Mouse (Mus musculus) neural tube, embryonic 15.5 days (tissue): Measurements from ENCODE around the gene Tbc1d14. TPM values are rescaled to one million over a fixed set of nuclear protein-coding genes. Genes with fewer than 3 reads are reported as not detected.

Experiments used
- ATAC-seq: fragments of 200-750 bp; cut with Nextera tagmentation; 2 replicates; pipeline ENCODE4 v1.8.0; 2017; ENCODE audit warnings: mild to moderate bottlenecking, moderate TSS enrichment, moderate library complexity; ENCODE audit not compliant: low FRiP score
- H3K27ac ChIP-seq: fragments of 300-500 bp; sonication (generic); replicated peaks from 2 replicates; pipeline ENCODE4 v1.5.1; 2015; ENCODE audit warnings: mild to moderate bottlenecking, inconsistent platforms
- H3K27me3 ChIP-seq: fragments of 300-500 bp; sonication (generic); replicated peaks from 2 replicates; pipeline ENCODE4 v1.6.1; 2015; ENCODE audit warnings: inconsistent platforms
- H3K36me3 ChIP-seq: fragments of 300-500 bp; sonication (generic); 2 replicates; pipeline ENCODE4 v1.6.1; 2015; ENCODE audit warnings: inconsistent platforms
- H3K4me1 ChIP-seq: fragments of 300-500 bp; sonication (generic); 2 replicates; pipeline ENCODE4 v1.6.1; 2015; ENCODE audit warnings: inconsistent platforms
- H3K4me2 ChIP-seq: fragments of 300-500 bp; sonication (generic); 2 replicates; pipeline ENCODE4 v1.6.1; 2015; ENCODE audit warnings: inconsistent platforms, mild to moderate bottlenecking, moderate library complexity
- H3K4me3 ChIP-seq: fragments of 300-500 bp; sonication (generic); replicated peaks from 2 replicates; pipeline ENCODE4 v1.5.1; 2015; ENCODE audit warnings: mild to moderate bottlenecking, inconsistent platforms
- H3K9ac ChIP-seq: fragments of 300-500 bp; sonication (generic); replicated peaks from 2 replicates; pipeline ENCODE4 v1.6.1; 2015; ENCODE audit warnings: mild to moderate bottlenecking, inconsistent platforms
- H3K9me3 ChIP-seq: fragments of 300-500 bp; sonication (generic); replicated peaks from 2 replicates; pipeline ENCODE4 v1.6.1; 2016; ENCODE audit warnings: inconsistent platforms
- WGBS: fragments of 180-500 bp; shearing (Covaris S2); methylation state at CpG from one replicate; pipeline ENCODE4 v1.1.7; 2015; ENCODE audit warnings: mixed read lengths; 5-methylcytosine and 5-hydroxymethylcytosine counted together
- polyA plus RNA-seq: library from polyadenylated mRNA; unstranded; fragments of >200 nt; fragmentation: Nextera tagmentation; extraction: Ambion mirVana; gene quantifications from 2 replicates; pipeline ENCODE4 v1.2.1, GENCODE M21; 2015

Gene Tbc1d14
- polyA plus RNA-seq, 1 experiment from 2014 or later, result 58.9 TPM

DNA sequence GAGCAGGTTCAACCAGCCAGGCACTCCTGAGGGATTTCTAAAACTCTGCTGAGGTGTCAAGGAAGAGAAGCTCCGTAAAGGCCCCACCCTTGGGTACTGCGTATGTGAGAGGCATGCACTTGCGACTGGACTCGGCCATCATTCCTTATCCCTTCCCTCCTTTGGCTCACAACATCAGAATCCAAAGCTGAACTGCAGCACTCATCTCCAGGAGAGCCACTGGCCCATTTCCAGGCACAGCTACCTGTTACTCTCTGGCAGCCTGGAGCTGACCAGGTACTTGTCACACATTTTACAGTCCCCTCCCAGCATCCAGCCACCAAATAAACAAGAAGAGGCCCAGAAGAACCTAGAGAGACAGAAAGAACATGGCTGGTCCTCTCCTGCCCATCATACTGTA lies 40.7 kb downstream of the Tbc1d14 start:
- peaks cover 6% of the 10 kb centered on the region for H3K4me1 ChIP-seq
- no peaks in the 10 kb centered on the region for H3K36me3 ChIP-seq
- no peaks in the 10 kb centered on the region for H3K9me3 ChIP-seq
- H3K9ac ChIP-seq, result no peak overlapping the region
- H3K4me2 ChIP-seq, result no peak overlapping the region
- 92% methylated on average over 4 of the region's 4 CpGs for WGBS
- H3K27me3 ChIP-seq, result no peaks in the 10 kb centered on the region
- H3K27ac ChIP-seq, result no peak overlapping the region
- ATAC-seq, result no peak
- no peak overlapping the region for H3K4me3 ChIP-seq

GRCm38 (mm10) chr5:36549243-36549642 lies 43.8 kb downstream of the Tbc1d14 start:
- Histone ChIP-seq H3K27ac (no peak overlapping the region), H3K27me3 (no peaks in the 10 kb centered on the region), H3K4me1 (no peaks in the 10 kb centered on the region), H3K36me3 (no peaks in the 10 kb centered on the region), H3K4me2 (no peak overlapping the region), H3K9ac (no peak overlapping the region), H3K4me3 (no peak overlapping the region), H3K9me3 (no peaks in the 10 kb centered on the region)
- no peak for ATAC-seq
- 76% methylated on average over 6 of the region's 6 CpGs for WGBS

DNA sequence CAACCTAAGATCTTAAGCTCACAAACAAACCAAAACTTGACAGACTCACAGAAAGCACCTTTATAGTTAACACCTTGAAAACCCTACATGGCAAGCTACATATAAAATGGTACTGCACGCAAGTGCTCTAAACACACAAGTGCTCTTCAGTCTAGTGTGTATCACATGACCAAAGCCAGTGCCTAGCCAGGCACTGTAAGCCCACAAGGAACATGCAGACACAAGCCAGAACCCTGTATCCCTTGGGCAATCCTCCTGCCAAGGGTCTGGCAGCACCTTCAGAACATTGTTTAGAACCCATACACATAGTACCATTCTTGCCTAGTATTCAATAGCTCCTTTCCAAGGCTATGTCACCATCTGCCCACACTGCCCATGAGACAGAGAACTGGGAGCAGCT lies 48.3 kb downstream of the Tbc1d14 start:
- WGBS, result 97% methylated on average over 1 of the region's 1 CpGs
- no peak overlapping the region for H3K9ac ChIP-seq
- no peaks in the 10 kb centered on the region for H3K27me3 ChIP-seq
- no peak overlapping the region for H3K4me3 ChIP-seq
- H3K4me1 ChIP-seq, result no peaks in the 10 kb centered on the region
- no peak for ATAC-seq
- H3K9me3 ChIP-seq, result no peaks in the 10 kb centered on the region
- H3K4me2 ChIP-seq, result no peak overlapping the region
- no peak overlapping the region for H3K27ac ChIP-seq
- no peaks in the 10 kb centered on the region for H3K36me3 ChIP-seq

- 93% methylated on average over 2 of the region's 2 CpGs for WGBS
- Histone ChIP-seq H3K9ac (no peak overlapping the region), H3K4me1 (no peaks in the 10 kb centered on the region), H3K4me3 (no peak overlapping the region), H3K27me3 (no peaks in the 10 kb centered on the region), H3K9me3 (no peaks in the 10 kb centered on the region), H3K4me2 (no peak overlapping the region), H3K27ac (no peak overlapping the region), H3K36me3 (no peaks in the 10 kb centered on the region)
- ATAC-seq, result no peak
Measured at GRCm38 (mm10) chr5:36540928-36541327, 52.1 kb downstream of the Tbc1d14 start.

- no peak overlapping the region for H3K27ac ChIP-seq
- no peaks in the 10 kb centered on the region for H3K36me3 ChIP-seq
- H3K9me3 ChIP-seq, result no peaks in the 10 kb centered on the region
- 50% methylated on average over 4 of the region's 4 CpGs for WGBS
- no peak for ATAC-seq
- H3K4me2 ChIP-seq, result no peak overlapping the region
- H3K4me1 ChIP-seq, result no peaks in the 10 kb centered on the region
- no peaks in the 10 kb centered on the region for H3K27me3 ChIP-seq
- no peak overlapping the region for H3K9ac ChIP-seq
- no peak overlapping the region for H3K4me3 ChIP-seq
Measured at GRCm38 (mm10) chr5:36538576-36539187, 54.4 kb downstream of the Tbc1d14 start.

GRCm38 (mm10) chr5:36536424-36536823 lies 56.7 kb downstream of the Tbc1d14 start:
- H3K36me3 ChIP-seq, result no peaks in the 10 kb centered on the region
- no peaks in the 10 kb centered on the region for H3K27me3 ChIP-seq
- H3K4me3 ChIP-seq, result no peak overlapping the region
- no peaks in the 10 kb centered on the region for H3K9me3 ChIP-seq
- no peak for ATAC-seq
- H3K4me2 ChIP-seq, result no peak overlapping the region
- no peaks in the 10 kb centered on the region for H3K4me1 ChIP-seq
- H3K27ac ChIP-seq, result no peak overlapping the region
- 96% methylated on average over 3 of the region's 3 CpGs for WGBS
- no peak overlapping the region for H3K9ac ChIP-seq

DNA sequence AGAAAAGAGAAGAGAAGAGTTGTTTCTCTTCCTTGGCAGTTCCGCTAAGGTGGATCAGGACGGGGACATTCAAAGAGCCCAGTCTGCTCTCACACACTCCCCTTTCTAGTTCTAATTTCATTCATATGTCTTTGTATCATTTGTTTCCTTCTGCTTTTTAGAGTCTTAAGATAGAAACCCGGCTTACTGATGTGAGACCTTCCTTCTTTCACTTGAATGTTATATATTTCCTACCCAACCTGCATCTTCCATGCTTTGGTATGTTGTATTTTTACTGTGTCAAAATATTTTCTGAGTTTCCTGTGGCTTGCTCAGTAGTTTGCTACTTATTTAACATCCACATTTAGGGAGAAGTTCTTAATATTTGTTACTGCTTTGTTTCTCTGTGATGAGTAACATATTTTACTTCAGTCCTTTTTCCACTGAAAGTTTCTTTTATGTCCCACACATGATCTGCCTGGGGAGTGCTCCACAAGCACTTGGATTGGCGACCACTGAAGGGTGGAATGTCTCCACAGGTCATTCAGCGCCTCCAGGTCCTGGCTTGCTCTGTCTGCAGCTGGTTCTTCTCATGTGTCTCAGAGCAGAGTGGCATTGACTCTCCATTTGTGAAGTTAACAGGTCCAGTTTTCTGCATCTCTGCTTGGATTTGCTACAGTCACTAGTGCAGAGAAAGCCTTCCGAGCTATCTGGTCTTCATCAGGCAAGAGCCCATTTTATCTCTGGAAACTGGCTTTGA lies 57.5 kb downstream of the Tbc1d14 start:
- 87% methylated on average over 6 of the region's 6 CpGs for WGBS
- H3K9me3 ChIP-seq, result no peaks in the 10 kb centered on the region
- ATAC-seq, result no peak
- H3K9ac ChIP-seq, result no peak overlapping the region
- H3K27me3 ChIP-seq, result no peaks in the 10 kb centered on the region
- no peak overlapping the region for H3K27ac ChIP-seq
- H3K4me2 ChIP-seq, result no peak overlapping the region
- H3K36me3 ChIP-seq, result no peaks in the 10 kb centered on the region
- H3K4me3 ChIP-seq, result no peak overlapping the region
- peaks cover 6% of the 10 kb centered on the region; the same call in 1 of the 2 replicates for H3K4me1 ChIP-seq

GRCm38 (mm10) chr5:36534455-36535030 lies 58.5 kb downstream of the Tbc1d14 start:
- no peak overlapping the region for H3K9ac ChIP-seq
- H3K27me3 ChIP-seq, result no peaks in the 10 kb centered on the region
- H3K4me2 ChIP-seq, result no peak overlapping the region
- H3K9me3 ChIP-seq, result no peaks in the 10 kb centered on the region
- H3K27ac ChIP-seq, result no peak overlapping the region
- WGBS, result 90% methylated on average over 6 of the region's 6 CpGs
- H3K4me1 ChIP-seq, result peaks cover 11% of the 10 kb centered on the region
- no peak for ATAC-seq
- H3K4me3 ChIP-seq, result no peak overlapping the region
- no peaks in the 10 kb centered on the region for H3K36me3 ChIP-seq

GRCm38 (mm10) chr5:36530129-36530751 lies 62.8 kb downstream of the Tbc1d14 start:
- Histone ChIP-seq H3K9ac (peak overlapping the region; percentile 97), H3K9me3 (no peaks in the 10 kb centered on the region), H3K36me3 (no peaks in the 10 kb centered on the region), H3K4me2 (peak overlapping the region; percentile 82), H3K27me3 (no peaks in the 10 kb centered on the region), H3K4me1 (peaks cover 46% of the 10 kb centered on the region), H3K4me3 (peak overlapping the region; percentile 97), H3K27ac (peak overlapping the region; percentile 90)
- WGBS, result under 1% methylated on average over 28 of the region's 28 CpGs
- ATAC-seq, result peak; percentile 97

- Histone ChIP-seq H3K4me2 (peak overlapping the region; percentile 82), H3K27me3 (no peaks in the 10 kb centered on the region), H3K4me3 (peak overlapping the region; percentile 97), H3K4me1 (peaks cover 46% of the 10 kb centered on the region), H3K27ac (peak overlapping the region; percentile 90), H3K9me3 (no peaks in the 10 kb centered on the region), H3K36me3 (no peaks in the 10 kb centered on the region), H3K9ac (peak overlapping the region; percentile 97)
- ATAC-seq, result 0 out of 2 replicates have a peak, but pooled peaks have one; percentile 2
- WGBS, result 15% methylated on average over 5 of the region's 5 CpGs
Measured at GRCm38 (mm10) chr5:36529698-36530097, 63.4 kb downstream of the Tbc1d14 start.

GRCm38 (mm10) chr5:36526921-36527320 lies 66.2 kb downstream of the Tbc1d14 start:
- 88% methylated on average over 2 of the region's 2 CpGs for WGBS
- H3K4me2 ChIP-seq, result no peak overlapping the region
- 0 out of 2 replicates have a peak overlapping the region, but pooled peaks have one; percentile 20 for H3K9ac ChIP-seq
- peaks cover 46% of the 10 kb centered on the region for H3K4me1 ChIP-seq
- no peaks in the 10 kb centered on the region for H3K27me3 ChIP-seq
- no peak for ATAC-seq
- H3K36me3 ChIP-seq, result peaks cover 4% of the 10 kb centered on the region
- H3K9me3 ChIP-seq, result no peaks in the 10 kb centered on the region
- H3K4me3 ChIP-seq, result no peak overlapping the region
- H3K27ac ChIP-seq, result no peak overlapping the region
